Mouse (Mus musculus) adrenal gland, adult 18-20 months (tissue): ENCODE results near the gene Hs6st2. TPM values are rescaled to one million over a fixed set of nuclear protein-coding genes. Genes with fewer than 3 reads are reported as not detected.
A peak's percentile ranks its signal among the peaks of the same experiment; 100 is the strongest.

Source experiments
- DNase-seq, 2 experiments: peaks; one replicate each; pipeline ENCODE4 v3.0.0; 2021 to 2022; ENCODE audit warnings: low spot score in 2 of 2
- total RNA-seq, 2 experiments: library from RNA; stranded (reverse); gene quantifications; 1 replicate in 1 of 2; 2 replicates in 1 of 2; pipeline ENCODE4 v1.2.3; 2021

The Hs6st2 gene
- total RNA-seq, 2 experiments from 2014 or later: 1.7 to 2.6 TPM

- no peak for DNase-seq
Measured at GRCm38 (mm10) chrX:51590448-51591010, 91.1 kb downstream of the Hs6st2 start.

GRCm38 (mm10) chrX:51585444-51585843 lies 96.2 kb downstream of the Hs6st2 start:
- no peak for DNase-seq

- DNase-seq: no peak
Measured at GRCm38 (mm10) chrX:51581704-51582103, 100.0 kb downstream of the Hs6st2 start.

GRCm38 (mm10) chrX:51561880-51562279 lies 119.8 kb downstream of the Hs6st2 start:
- DNase-seq: no peak

- DNase-seq: no peak
Measured at GRCm38 (mm10) chrX:51539626-51540025, 142.0 kb downstream of the Hs6st2 start.

GRCm38 (mm10) chrX:51537082-51537481 lies 144.6 kb downstream of the Hs6st2 start:
- no peak for DNase-seq

GRCm38 (mm10) chrX:51535226-51535625 lies 146.4 kb downstream of the Hs6st2 start:
- no peak for DNase-seq

- DNase-seq: no peak
Measured at GRCm38 (mm10) chrX:51531136-51531535, 150.5 kb downstream of the Hs6st2 start.

- no peak for DNase-seq
Measured at GRCm38 (mm10) chrX:51528601-51529000, 153.1 kb downstream of the Hs6st2 start.

- DNase-seq: no peak
Measured at GRCm38 (mm10) chrX:51514831-51515230, 166.8 kb downstream of the Hs6st2 start.

- DNase-seq: no peak
Measured at GRCm38 (mm10) chrX:51506526-51506925, 175.1 kb downstream of the Hs6st2 start.

GRCm38 (mm10) chrX:51505691-51506090 lies 176.0 kb downstream of the Hs6st2 start:
- no peak for DNase-seq

GRCm38 (mm10) chrX:51503781-51504471 lies 177.7 kb downstream of the Hs6st2 start:
- DNase-seq: no peak

- DNase-seq: no peak
Measured at GRCm38 (mm10) chrX:51497831-51498230, 183.8 kb downstream of the Hs6st2 start.

- DNase-seq: no peak
Measured at GRCm38 (mm10) chrX:51488374-51488773, 193.3 kb downstream of the Hs6st2 start.

GRCm38 (mm10) chrX:51469411-51469810 lies 212.2 kb downstream of the Hs6st2 start:
- no peak for DNase-seq

GRCm38 (mm10) chrX:51461413-51461812 lies 220.2 kb downstream of the Hs6st2 start:
- no peak for DNase-seq

GRCm38 (mm10) chrX:51443366-51443765 lies 238.3 kb downstream of the Hs6st2 start:
- DNase-seq: no peak

- no peak for DNase-seq
Measured at GRCm38 (mm10) chrX:51431706-51432105, 249.9 kb downstream of the Hs6st2 start.

GRCm38 (mm10) chrX:51425031-51425430 lies 256.6 kb downstream of the Hs6st2 start:
- DNase-seq: no peak

- no peak for DNase-seq
Measured at GRCm38 (mm10) chrX:51410289-51410688, 271.4 kb downstream of the Hs6st2 start.

- no peak for DNase-seq
Measured at GRCm38 (mm10) chrX:51397457-51397856, 284.2 kb downstream of the Hs6st2 start.

GRCm38 (mm10) chrX:51374670-51375069 lies 307.0 kb downstream of the Hs6st2 start:
- peak; percentile 51 to 56 for DNase-seq
